Mouse (Mus musculus) forebrain, embryonic 10.5 days (tissue): ENCODE results near the gene Mccc2. TPM values are rescaled to one million over a fixed set of nuclear protein-coding genes. Genes with fewer than 3 reads are reported as not detected.
A peak's percentile ranks its signal among the peaks of the same experiment; 100 is the strongest.
"Not testable (repeated sequence)": the region's sequence is repeated elsewhere in the genome, so short reads cannot be mapped to it uniquely, and the experiment has no call there.

ENCODE experiments used
- DNase-seq: peaks from one replicate; pipeline ENCODE4 v3.0.0-alpha.2; 2017; ENCODE audit warnings: low spot score; ENCODE audit errors: extremely low spot score
- H3K27ac ChIP-seq: fragments of 300-500 bp; sonication (generic); 2 replicates; pipeline ENCODE4 v1.5.1; 2016; ENCODE audit warnings: mild to moderate bottlenecking
- H3K27me3 ChIP-seq: fragments of 300-500 bp; sonication (generic); 2 replicates; pipeline ENCODE4 v1.6.1; 2016; ENCODE audit warnings: mild to moderate bottlenecking; ENCODE audit not compliant: poor library complexity, severe bottlenecking
- H3K36me3 ChIP-seq: fragments of 300-500 bp; sonication (generic); replicated peaks from 2 replicates; pipeline ENCODE4 v1.6.1; 2016; ENCODE audit warnings: mild to moderate bottlenecking, moderate library complexity
- H3K4me1 ChIP-seq: fragments of 300-500 bp; sonication (generic); 2 replicates; pipeline ENCODE4 v1.6.1; 2016
- H3K4me3 ChIP-seq: fragments of 300-500 bp; sonication (generic); 2 replicates; pipeline ENCODE4 v1.5.1; 2016; ENCODE audit warnings: mild to moderate bottlenecking, moderate library complexity
- H3K9me3 ChIP-seq: fragments of 300-500 bp; sonication (generic); 2 replicates; pipeline ENCODE4 v1.6.1; 2016; ENCODE audit warnings: mild to moderate bottlenecking, moderate library complexity
- WGBS: fragments of 180-500 bp; shearing (Covaris S2); methylation state at CpG from one replicate; pipeline ENCODE4 v1.1.7; 2016; 5-methylcytosine and 5-hydroxymethylcytosine counted together
- polyA plus RNA-seq: library from polyadenylated mRNA; unstranded; fragments of >200 nt; fragmentation: Nextera tagmentation; extraction: Ambion mirVana; gene quantifications from 2 replicates; pipeline ENCODE4 v1.2.1, GENCODE M21; 2016

Mccc2 gene
- polyA plus RNA-seq, result 41.7 and 42.0 TPM in 2 replicates

DNA sequence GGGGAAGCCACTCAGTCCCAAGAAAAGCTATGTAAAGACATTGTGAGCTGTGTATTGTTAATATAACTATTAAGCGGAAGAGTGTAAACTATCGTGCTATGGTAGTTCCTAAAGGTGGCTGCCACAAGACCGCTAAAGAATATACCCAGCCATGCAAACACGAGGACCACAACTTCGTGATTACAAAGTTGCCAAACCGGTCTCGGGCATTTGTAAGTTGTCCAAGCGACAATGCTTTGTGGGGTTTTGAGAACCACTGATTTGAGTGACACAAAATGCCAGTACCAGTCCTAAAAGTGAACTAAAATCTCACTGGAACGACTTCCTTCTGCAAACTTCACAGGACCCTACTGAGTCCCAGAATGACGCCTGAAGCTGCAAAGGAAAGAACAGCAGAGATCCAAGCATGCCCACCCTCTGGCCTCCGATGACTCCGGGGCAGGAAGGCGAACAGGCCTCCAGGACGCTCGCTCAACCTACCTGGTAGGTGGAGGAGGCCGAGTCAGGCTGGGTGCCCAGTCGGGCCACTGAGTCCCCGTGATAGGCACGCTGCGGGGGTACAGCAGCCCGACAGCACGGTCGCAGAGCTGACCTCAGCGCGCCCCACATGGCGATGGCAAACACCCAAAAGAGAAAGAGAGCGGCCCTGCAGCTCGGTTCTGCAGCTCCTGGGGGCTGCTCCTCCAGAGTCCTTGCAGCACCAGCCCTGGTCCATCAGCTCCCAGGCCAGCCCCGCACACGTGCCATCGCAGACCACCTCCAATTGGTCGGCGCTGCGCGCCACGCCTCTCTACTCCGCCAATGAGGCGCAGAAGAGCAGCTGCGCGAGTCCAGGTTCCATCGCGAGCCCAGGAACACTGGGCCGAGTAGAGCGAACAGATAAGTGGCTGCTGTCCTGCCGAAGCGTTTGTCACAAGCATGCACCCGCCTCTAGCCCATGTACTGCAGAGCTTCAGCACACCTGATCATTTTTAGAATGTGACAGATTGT is at the start of gene Mccc2:
Gene Mccc2 (minus strand): TSS at position 734 of the 990 bp plus-strand sequence.
- WGBS, result 5% methylated on average over 47 of the region's 47 CpGs
- peak; percentile 92 for DNase-seq
- Histone ChIP-seq H3K4me3 (peak within 1 kb of the TSS; percentile 81), H3K27me3 (no peaks in the 10 kb centered on the region), H3K4me1 (peaks cover 26% of the 10 kb centered on the region), H3K9me3 (no peaks in the 10 kb centered on the region), H3K36me3 (peaks cover 5% of the 10 kb centered on the region), H3K27ac (peak within 1 kb of the TSS; percentile 85)

DNA sequence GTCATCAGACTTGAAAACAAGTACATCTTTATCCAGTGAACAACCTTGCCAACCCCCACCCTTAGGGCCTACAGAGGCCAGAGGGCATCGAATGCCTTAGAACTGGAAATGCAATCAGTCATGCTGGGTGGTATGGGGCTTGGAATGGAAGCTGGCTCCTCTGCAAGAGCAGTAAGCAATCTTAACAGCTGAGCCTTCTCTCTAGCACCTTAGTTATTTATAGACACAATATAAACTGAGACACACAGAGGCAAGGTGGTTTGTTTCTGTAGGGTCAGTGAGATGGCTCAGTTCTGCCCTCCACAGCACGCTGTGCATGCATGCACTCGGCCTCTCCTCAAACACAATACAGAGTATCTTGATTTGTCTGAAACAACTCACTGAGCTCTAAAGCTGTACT is 48.5 kb upstream of the Mccc2 start:
- no peak overlapping the region for H3K4me3 ChIP-seq
- no peaks in the 10 kb centered on the region for H3K4me1 ChIP-seq
- no peaks in the 10 kb centered on the region for H3K9me3 ChIP-seq
- 98% methylated on average over 3 of the region's 3 CpGs for WGBS
- no peaks in the 10 kb centered on the region for H3K27me3 ChIP-seq
- H3K27ac ChIP-seq, result no peak overlapping the region
- DNase-seq, result no peak
- H3K36me3 ChIP-seq, result peaks cover 99% of the 10 kb centered on the region

DNA sequence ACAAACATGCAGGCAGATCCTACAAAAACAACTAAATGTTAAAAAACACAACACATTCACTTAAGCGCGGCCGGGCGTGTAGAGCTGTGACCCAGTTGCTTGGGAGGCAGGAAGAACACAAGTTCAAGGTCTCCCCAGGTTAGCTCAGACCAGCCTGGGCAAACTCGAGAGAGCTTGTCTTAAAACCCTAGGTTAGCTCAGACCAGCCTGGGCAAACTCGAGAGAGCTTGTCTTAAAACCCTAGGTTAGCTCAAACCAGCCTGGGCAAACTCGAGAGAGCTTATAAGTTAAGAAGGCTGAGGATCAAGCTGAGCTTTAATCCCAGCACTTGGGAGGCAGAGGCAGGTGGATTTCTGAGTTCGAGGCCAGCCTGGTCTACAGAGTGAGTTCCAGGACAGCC is 42.3 kb upstream of the Mccc2 start:
- not testable (repeated sequence) for DNase-seq, H3K27me3 ChIP-seq, H3K9me3 ChIP-seq, H3K4me3 ChIP-seq, H3K27ac ChIP-seq, H3K4me1 ChIP-seq
- H3K36me3 ChIP-seq, result peaks cover 98% of the 10 kb centered on the region
- 95% methylated on average over 8 of the region's 8 CpGs for WGBS

DNA sequence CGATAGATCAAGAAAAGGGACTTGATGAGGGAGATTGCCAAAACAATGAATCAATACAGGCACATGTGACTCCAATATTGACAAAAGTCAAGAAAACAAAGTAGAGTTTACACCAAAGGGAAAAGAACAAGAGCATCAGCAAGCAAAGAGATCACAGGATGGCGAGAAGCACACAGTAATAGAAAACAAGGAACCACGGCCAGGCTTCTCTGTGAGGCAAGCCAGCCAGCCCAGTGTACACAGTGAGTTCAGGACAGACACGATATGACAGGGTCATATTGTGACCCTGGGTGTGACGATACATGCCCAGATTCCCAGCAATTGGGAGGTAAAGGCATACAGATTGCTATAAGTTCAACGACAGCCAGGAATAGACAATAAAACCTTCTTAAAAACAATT is 10.6 kb upstream of the Mccc2 start:
- Histone ChIP-seq H3K4me1 (no peaks in the 10 kb centered on the region), H3K9me3 (no peaks in the 10 kb centered on the region), H3K36me3 (peaks cover 89% of the 10 kb centered on the region), H3K27me3 (no peaks in the 10 kb centered on the region), H3K4me3 (no peak overlapping the region), H3K27ac (no peak overlapping the region)
- 96% methylated on average over 6 of the region's 6 CpGs for WGBS
- DNase-seq, result no peak

DNA sequence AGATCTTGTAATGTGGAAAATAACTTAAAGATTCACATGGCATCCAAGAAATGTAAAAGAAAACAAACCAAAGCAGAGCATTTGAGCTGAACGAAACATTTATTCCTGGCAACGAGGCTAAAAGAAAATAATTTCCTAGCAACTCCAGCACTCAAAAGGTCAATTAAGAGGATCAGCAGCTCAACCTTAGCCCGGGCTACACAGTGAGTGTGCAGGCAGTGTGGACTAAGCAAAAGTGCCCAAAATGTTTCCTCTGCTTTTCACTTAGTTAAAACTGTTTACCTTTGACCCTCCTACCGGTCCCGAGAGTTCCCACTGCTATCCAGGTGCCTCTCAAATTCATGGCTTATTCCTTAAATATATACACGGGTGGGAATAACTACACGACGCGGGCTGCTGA is 1.5 kb upstream of the Mccc2 start:
- WGBS, result 92% methylated on average over 9 of the region's 9 CpGs
- H3K27ac ChIP-seq, result no peak overlapping the region

DNA sequence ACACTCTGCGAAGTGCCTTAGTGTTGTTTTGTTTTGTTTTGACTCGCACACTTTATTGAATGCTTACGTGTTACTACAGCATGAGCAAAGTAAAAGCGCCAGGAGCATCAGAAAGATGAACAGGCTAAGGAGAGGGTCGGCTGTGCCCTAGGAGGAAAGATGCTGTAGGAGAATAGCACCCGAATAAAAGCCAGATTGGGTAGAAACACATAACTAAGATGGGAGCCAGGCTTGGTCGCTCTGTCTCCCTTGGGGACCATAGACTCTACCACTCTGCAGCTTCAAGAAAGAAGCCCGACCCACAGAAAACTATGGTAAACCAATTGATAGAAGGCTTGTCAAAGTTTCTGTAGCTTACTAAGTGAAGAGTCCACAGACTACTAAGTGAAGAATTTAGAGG is 498 bp upstream of the Mccc2 start:
- H3K27me3 ChIP-seq, result no peaks in the 10 kb centered on the region
- 17% methylated on average over 8 of the region's 8 CpGs for WGBS
- H3K36me3 ChIP-seq, result peaks cover 11% of the 10 kb centered on the region
- H3K4me3 ChIP-seq, result peak overlapping the region; percentile 81
- H3K4me1 ChIP-seq, result peaks cover 26% of the 10 kb centered on the region
- no peak for DNase-seq
- H3K9me3 ChIP-seq, result no peaks in the 10 kb centered on the region
- H3K27ac ChIP-seq, result peak overlapping the region; percentile 85

More for the DNA sequence above, 1.5 kb upstream of the Mccc2 start:
- no peak for DNase-seq
- Histone ChIP-seq H3K27me3 (no peaks in the 10 kb centered on the region), H3K36me3 (peaks cover 18% of the 10 kb centered on the region), H3K4me3 (no peak overlapping the region), H3K4me1 (peaks cover 26% of the 10 kb centered on the region), H3K9me3 (no peaks in the 10 kb centered on the region)

DNA sequence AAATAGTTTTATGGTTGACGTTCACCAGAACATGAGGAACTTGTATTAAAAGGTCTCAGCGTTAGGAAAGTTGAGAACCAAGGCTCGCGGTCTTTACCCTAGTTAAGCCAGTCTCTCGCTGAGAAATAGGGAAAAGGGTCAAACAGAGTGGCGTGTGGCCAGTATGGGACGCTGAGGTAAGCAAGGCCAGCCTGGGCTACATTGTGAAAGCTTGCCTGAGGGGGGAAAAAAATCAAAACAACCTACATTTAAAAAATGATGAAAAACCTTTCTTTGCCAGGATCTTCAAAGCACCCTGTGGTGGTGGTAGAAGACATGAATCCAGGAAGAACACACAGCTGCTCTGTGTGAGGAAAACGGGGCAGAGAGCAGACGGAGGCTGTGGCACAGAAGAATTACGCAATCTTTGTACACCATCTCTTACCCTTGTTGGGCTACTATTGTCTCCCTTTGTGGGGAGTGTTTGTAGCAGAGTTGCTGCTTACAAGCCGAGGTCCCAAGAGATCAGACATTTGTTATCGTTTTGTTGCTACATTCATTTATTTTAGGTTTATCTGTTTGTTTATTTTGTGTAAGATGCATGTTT is 9.4 kb downstream of the Mccc2 start:
- Histone ChIP-seq H3K36me3 (no peaks in the 10 kb centered on the region), H3K4me3 (no peak overlapping the region), H3K9me3 (no peaks in the 10 kb centered on the region), H3K27ac (no peak overlapping the region), H3K4me1 (no peaks in the 10 kb centered on the region), H3K27me3 (no peaks in the 10 kb centered on the region)
- no peak for DNase-seq
- 90% methylated on average over 12 of the region's 12 CpGs for WGBS

DNA sequence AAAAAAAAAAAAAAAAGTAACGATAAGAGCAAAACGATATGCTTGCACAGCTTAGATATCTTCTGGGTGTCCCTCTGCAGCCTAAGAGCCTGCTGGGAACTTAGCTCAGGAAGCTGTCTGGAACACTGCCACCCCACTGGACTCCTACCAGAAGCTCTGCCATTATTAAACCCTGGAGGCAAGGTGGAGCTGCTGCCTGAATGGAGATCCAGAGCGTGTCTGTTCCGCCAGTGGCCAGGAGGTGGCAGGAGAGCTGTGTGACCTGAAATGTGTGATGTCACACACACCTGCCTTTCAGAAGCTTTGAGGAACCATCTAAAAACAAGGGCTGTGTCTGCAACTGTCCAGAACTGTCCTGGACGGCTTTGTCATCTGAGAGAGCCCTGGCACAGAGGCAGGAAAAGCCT is 13.6 kb downstream of the Mccc2 start:
- Histone ChIP-seq H3K4me1 (no peaks in the 10 kb centered on the region), H3K4me3 (no peak overlapping the region), H3K9me3 (no peaks in the 10 kb centered on the region), H3K27me3 (no peaks in the 10 kb centered on the region), H3K27ac (no peak overlapping the region), H3K36me3 (no peaks in the 10 kb centered on the region)
- peak; percentile 72 for DNase-seq
- WGBS, result 33% methylated on average over 5 of the region's 5 CpGs

DNA sequence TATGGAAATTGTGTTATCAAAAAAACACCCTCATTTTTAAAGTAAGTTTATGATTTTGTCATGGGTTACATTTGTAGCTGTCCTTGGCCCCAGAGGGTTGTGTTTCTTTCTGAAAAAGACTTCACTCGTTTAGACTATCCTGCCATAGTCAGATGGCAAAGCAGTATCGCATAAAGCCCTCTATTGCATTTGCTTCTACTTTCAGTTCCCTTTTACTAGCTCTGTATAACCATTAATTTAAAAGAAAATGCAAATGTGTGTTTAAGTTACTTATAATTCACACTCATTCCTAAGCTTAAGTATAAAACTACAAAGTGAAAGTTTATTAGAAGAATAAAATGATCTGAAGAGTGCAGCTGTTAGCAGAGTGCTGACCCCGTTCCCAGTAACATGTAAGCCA is 16.4 kb downstream of the Mccc2 start:
- no peak overlapping the region for H3K27ac ChIP-seq
- H3K27me3 ChIP-seq, result no peaks in the 10 kb centered on the region
- no peak overlapping the region for H3K4me3 ChIP-seq
- no peak for DNase-seq
- no peaks in the 10 kb centered on the region for H3K4me1 ChIP-seq
- WGBS, result 92% methylated on average over 3 of the region's 3 CpGs
- H3K9me3 ChIP-seq, result no peaks in the 10 kb centered on the region
- H3K36me3 ChIP-seq, result no peaks in the 10 kb centered on the region

DNA sequence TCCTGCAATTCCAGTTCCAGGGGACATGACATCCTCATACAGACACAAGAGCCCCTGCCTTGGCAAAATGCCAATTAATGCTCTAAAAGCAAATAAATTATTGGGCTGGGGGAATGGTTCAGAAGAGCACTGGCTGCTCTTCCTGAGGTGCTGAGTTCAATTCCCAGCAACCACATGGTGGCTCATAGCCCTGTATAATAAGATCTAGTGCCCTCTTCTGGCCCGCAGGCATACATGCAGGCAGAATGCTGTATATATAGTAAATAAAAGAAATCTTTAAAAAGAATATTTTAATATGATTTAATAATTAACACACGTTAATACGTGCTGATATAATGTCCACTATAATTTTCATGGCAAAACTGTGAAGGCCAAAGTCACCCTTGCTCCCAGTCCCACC is 17.3 kb downstream of the Mccc2 start:
- WGBS, result 83% methylated on average over 3 of the region's 3 CpGs
- no peaks in the 10 kb centered on the region for H3K4me1 ChIP-seq

DNA sequence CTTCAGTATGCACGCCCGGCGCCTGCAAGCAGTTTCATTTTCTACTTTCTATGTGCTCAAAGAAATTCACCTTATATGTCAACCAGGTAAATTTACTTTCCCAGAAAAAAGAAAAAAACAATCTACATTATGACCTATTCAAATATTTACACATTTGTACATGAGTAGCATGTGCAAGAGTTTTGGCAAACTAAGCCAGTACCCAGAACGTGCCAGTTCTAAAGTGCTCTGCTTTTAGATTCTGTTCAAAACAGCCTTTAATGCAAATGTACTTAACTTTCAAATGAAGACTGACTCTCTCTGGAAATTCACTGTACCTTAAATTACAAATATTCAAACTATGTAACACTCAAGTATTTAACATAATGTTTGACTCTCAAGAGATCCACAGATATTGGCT is 25.8 kb downstream of the Mccc2 start:
- 96% methylated on average over 4 of the region's 4 CpGs for WGBS
- Histone ChIP-seq H3K9me3 (no peaks in the 10 kb centered on the region), H3K27ac (no peak overlapping the region), H3K27me3 (no peaks in the 10 kb centered on the region), H3K4me3 (no peak overlapping the region), H3K36me3 (peaks cover 27% of the 10 kb centered on the region; the same call in 1 of the 2 replicates), H3K4me1 (no peaks in the 10 kb centered on the region)
- DNase-seq, result no peak

More for the DNA sequence above, 17.3 kb downstream of the Mccc2 start:
- Histone ChIP-seq H3K27me3 (no peaks in the 10 kb centered on the region), H3K4me3 (no peak overlapping the region), H3K9me3 (no peaks in the 10 kb centered on the region), H3K36me3 (0 out of 2 replicates have a peak, but pooled peaks cover 2% of the 10 kb centered on the region), H3K27ac (no peak overlapping the region)
- no peak for DNase-seq

DNA sequence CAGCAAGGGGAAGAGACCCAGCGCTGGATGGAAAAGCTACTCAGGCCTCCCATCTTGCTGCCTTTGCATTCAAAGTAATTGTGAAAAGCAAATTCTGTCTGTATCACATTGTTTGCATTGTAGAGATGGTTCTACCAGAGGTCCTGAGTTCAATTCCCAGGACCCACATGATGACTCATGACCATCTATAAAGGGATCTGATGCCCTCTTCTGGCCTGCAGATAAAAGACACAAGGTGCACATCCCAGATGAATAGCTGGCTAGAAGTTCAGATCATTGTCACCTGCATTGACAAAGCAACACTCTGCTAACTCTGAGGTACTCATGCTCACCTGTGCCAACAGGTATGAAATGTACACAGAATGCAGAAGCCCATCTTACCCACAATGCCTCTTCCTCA is 32.1 kb downstream of the Mccc2 start:
- 89% methylated on average over 1 of the region's 1 CpGs for WGBS
- Histone ChIP-seq H3K4me1 (peaks cover 8% of the 10 kb centered on the region; the same call in 1 of the 2 replicates), H3K4me3 (no peak overlapping the region), H3K9me3 (no peaks in the 10 kb centered on the region), H3K27ac (no peak overlapping the region), H3K36me3 (peaks cover 24% of the 10 kb centered on the region; the same call in 1 of the 2 replicates), H3K27me3 (no peaks in the 10 kb centered on the region)
- no peak for DNase-seq

DNA sequence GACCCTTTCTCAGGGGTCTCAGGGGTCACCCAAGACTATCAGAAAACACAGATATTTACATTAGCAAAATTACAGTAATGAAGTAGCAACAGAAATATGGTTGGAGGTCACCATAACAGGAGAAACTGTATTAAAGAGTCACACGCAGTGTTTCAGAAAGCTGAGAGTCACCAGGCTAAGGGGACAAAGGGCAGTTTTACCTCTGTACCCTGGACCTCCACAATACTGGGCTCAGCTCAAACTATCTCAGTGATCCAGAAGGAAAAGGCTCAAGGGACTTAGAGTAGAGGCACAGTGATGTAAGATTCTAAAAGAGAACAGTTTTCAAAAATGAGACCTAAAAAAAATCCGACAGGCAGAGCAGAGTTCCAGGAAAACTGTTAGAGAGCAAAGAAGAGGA is 36.0 kb downstream of the Mccc2 start:
- Histone ChIP-seq H3K9me3 (no peaks in the 10 kb centered on the region), H3K27me3 (no peaks in the 10 kb centered on the region), H3K4me1 (peaks cover 8% of the 10 kb centered on the region; the same call in 1 of the 2 replicates), H3K27ac (no peak overlapping the region), H3K4me3 (no peak overlapping the region), H3K36me3 (peaks cover 17% of the 10 kb centered on the region)
- no peak for DNase-seq
- WGBS, result 70% methylated on average over 2 of the region's 2 CpGs
